Mouse (Mus musculus) MEL (cell line): ENCODE results near the gene T2. TPM values are rescaled to one million over a fixed set of nuclear protein-coding genes. Genes with fewer than 3 reads are reported as not detected.
"Not testable (repeated sequence)": the region's sequence is repeated elsewhere in the genome, so short reads cannot be mapped to it uniquely, and the experiment has no call there.

ENCODE experiments used
- DNase-seq: peaks from one replicate; pipeline ENCODE4 v3.0.0; 2011; ENCODE audit warnings: low read depth, low spot score
- H3K27ac ChIP-seq: 2 replicates; pipeline ENCODE4 v1.5.1; 2012; ENCODE audit warnings: low read depth, mild to moderate bottlenecking, control low read depth, low read length, moderate library complexity; ENCODE audit not compliant: control insufficient read depth
- H3K27me3 ChIP-seq, 2 experiments: fragments of 150-350 bp in 1 of 2; sonication (generic) in 1 of 2; 2 replicates each; pipeline ENCODE4 v1.6.1; 2012; ENCODE audit warnings: low read length in 2 of 2, mild to moderate bottlenecking in 2 of 2, improper control_type of control experiment in 1 of 2, moderate library complexity in 1 of 2; ENCODE audit not compliant: insufficient read depth in 2 of 2, control insufficient read depth in 1 of 2
- H3K36me3 ChIP-seq, 2 experiments: 2 replicates each; pipeline ENCODE4 v1.6.1; 2012 to 2014; ENCODE audit warnings: low read length in 2 of 2, improper control_type of control experiment in 1 of 2, inconsistent platforms in 1 of 2, mild to moderate bottlenecking in 1 of 2; ENCODE audit not compliant: insufficient read depth in 2 of 2, control insufficient read depth in 1 of 2
- H3K4me1 ChIP-seq, 2 experiments: fragments of 150-350 bp in 1 of 2; sonication (generic) in 1 of 2; 2 replicates each; pipeline ENCODE4 v1.6.1; 2012; ENCODE audit warnings: low read length in 2 of 2, improper control_type of control experiment in 1 of 2, mild to moderate bottlenecking in 1 of 2; ENCODE audit not compliant: insufficient read depth in 2 of 2, control insufficient read depth in 1 of 2
- H3K4me3 ChIP-seq, 2 experiments: fragments of 150-350 bp in 1 of 2; sonication (generic) in 1 of 2; 2 replicates each; pipeline ENCODE4 v1.5.1; 2012; ENCODE audit warnings: low read depth in 2 of 2, low read length in 2 of 2, mild to moderate bottlenecking in 2 of 2, moderate library complexity in 2 of 2, control low read depth in 1 of 2, improper control_type of control experiment in 1 of 2; ENCODE audit not compliant: control insufficient read depth in 1 of 2, insufficient read depth in 1 of 2
- H3K79me2 ChIP-seq: 2 replicates; pipeline ENCODE4 v1.6.1; 2012; ENCODE audit warnings: mild to moderate bottlenecking, low read length, moderate library complexity; ENCODE audit not compliant: control insufficient read depth, poor library complexity, insufficient read depth
- H3K9ac ChIP-seq: 2 replicates; pipeline ENCODE4 v1.6.1; 2012; ENCODE audit warnings: low read depth, mild to moderate bottlenecking, control low read depth, low read length, moderate library complexity; ENCODE audit not compliant: control insufficient read depth, poor library complexity, severe bottlenecking
- H3K9me3 ChIP-seq: fragments of 150-350 bp; sonication (generic); replicated peaks from 2 replicates; pipeline ENCODE4 v1.6.1; 2012; ENCODE audit warnings: mild to moderate bottlenecking, low read length, improper control_type of control experiment, moderate library complexity; ENCODE audit not compliant: insufficient read depth
- CHD1 ChIP-seq: IDR thresholded peaks from 2 replicates; pipeline ENCODE4 v1.6.1; 2012; ENCODE audit warnings: low read depth, mild to moderate bottlenecking, inconsistent platforms, low read length, improper control_type of control experiment
- CTCF ChIP-seq, 3 experiments: IDR thresholded peaks in 2 of 3; conservative IDR thresholded peaks in 1 of 3; 2 replicates each; pipeline ENCODE4 v1.5.1; 2011 to 2012; ENCODE audit warnings: low read length in 3 of 3, low read depth in 2 of 3, mild to moderate bottlenecking in 2 of 3, improper control_type of control experiment in 1 of 3, inconsistent platforms in 1 of 3, mixed read lengths in 1 of 3, moderate library complexity in 1 of 3; ENCODE audit not compliant: control insufficient read depth in 1 of 3, insufficient read depth in 1 of 3, poor library complexity in 1 of 3, severe bottlenecking in 1 of 3
- EP300 ChIP-seq, 2 experiments: IDR thresholded peaks; 2 replicates each; pipeline ENCODE4 v1.6.1; 2011; ENCODE audit warnings: improper control_type of control experiment in 2 of 2, low read length in 2 of 2, low read depth in 1 of 2, mild to moderate bottlenecking in 1 of 2
- MXI1 ChIP-seq: IDR thresholded peaks from 2 replicates; pipeline ENCODE4 v1.6.1; 2011; ENCODE audit warnings: mild to moderate bottlenecking, low read depth, low read length, improper control_type of control experiment
- MYC ChIP-seq: IDR thresholded peaks from 2 replicates; pipeline ENCODE4 v1.6.1; 2011; ENCODE audit warnings: low read depth, mild to moderate bottlenecking, low read length, improper control_type of control experiment, moderate library complexity
- NELFE ChIP-seq: IDR thresholded peaks from 2 replicates; pipeline ENCODE4 v1.6.1; 2011; ENCODE audit warnings: low read depth, low read length, improper control_type of control experiment
- POLR2A ChIP-seq, 2 experiments: IDR thresholded peaks; 2 replicates each; pipeline ENCODE4 v1.6.1; 2011 to 2012; ENCODE audit warnings: low read length in 2 of 2, mild to moderate bottlenecking in 2 of 2, control low read depth in 1 of 2, improper control_type of control experiment in 1 of 2, low read depth in 1 of 2, moderate library complexity in 1 of 2; ENCODE audit not compliant: control insufficient read depth in 1 of 2, insufficient read depth in 1 of 2, poor library complexity in 1 of 2
- RAD21 ChIP-seq: IDR thresholded peaks from 2 replicates; pipeline ENCODE4 v1.6.1; 2011; ENCODE audit warnings: mild to moderate bottlenecking, low read depth, low read length, improper control_type of control experiment
- RCOR1 ChIP-seq: IDR thresholded peaks from 2 replicates; pipeline ENCODE4 v1.6.1; 2012; ENCODE audit warnings: low read depth, mild to moderate bottlenecking, inconsistent platforms, low read length, improper control_type of control experiment
- SIN3A ChIP-seq: IDR thresholded peaks from 2 replicates; pipeline ENCODE4 v1.6.1; 2012; ENCODE audit warnings: low read length, improper control_type of control experiment, inconsistent platforms
- SMC3 ChIP-seq: IDR thresholded peaks from 2 replicates; pipeline ENCODE4 v1.6.1; 2011; ENCODE audit warnings: low read depth, low read length, improper control_type of control experiment
- TBP ChIP-seq: IDR thresholded peaks from 2 replicates; pipeline ENCODE4 v1.8.0; 2011; ENCODE audit warnings: low read depth, low read length, improper control_type of control experiment
- TCF12 ChIP-seq: IDR thresholded peaks from 2 replicates; pipeline ENCODE4 v1.6.1; 2014; ENCODE audit warnings: low read depth, mild to moderate bottlenecking, inconsistent platforms, low read length, improper control_type of control experiment, moderate library complexity
- UBTF ChIP-seq: IDR thresholded peaks from 2 replicates; pipeline ENCODE4 v1.6.1; 2012; ENCODE audit warnings: low read depth, mild to moderate bottlenecking, inconsistent platforms, low read length, improper control_type of control experiment, moderate library complexity, borderline replicate concordance; ENCODE audit not compliant: insufficient read depth
- USF1 ChIP-seq: IDR thresholded peaks from 2 replicates; pipeline ENCODE4 v1.6.1; 2014; ENCODE audit warnings: low read depth, mild to moderate bottlenecking, inconsistent platforms, low read length, improper control_type of control experiment, moderate library complexity
- ZNF384 ChIP-seq: IDR thresholded peaks from 2 replicates; pipeline ENCODE4 v1.6.1; 2012; ENCODE audit warnings: low read depth, mild to moderate bottlenecking, inconsistent platforms, low read length, improper control_type of control experiment
- polyA plus RNA-seq, 2 experiments: library from polyadenylated mRNA; stranded (reverse) in 1 of 2; unstranded in 1 of 2; fragments of >175 nt in 1 of 2; fragments of >200 nt in 1 of 2; gene quantifications; 2 replicates each; pipeline versions ENCODE4 v1.2.1 to v1.2.4; 2012; ENCODE audit warnings: low replicate concordance in 2 of 2, low read depth in 1 of 2; ENCODE audit not compliant: insufficient read length in 2 of 2, insufficient read depth in 1 of 2, missing spikeins in 1 of 2
- total RNA-seq: library from RNA; depleted of rRNA; stranded (reverse); fragments of 300-350 nt; gene quantifications from 2 replicates; pipeline ENCODE4 v1.2.3, GENCODE M21; 2012

T2 gene
- total and polyA plus RNA-seq, 3 experiments: 0.15 TPM; not detected in 2

- no peak for TF ChIP-seq SMC3
- no peak for TF ChIP-seq CHD1
- no peak for TF ChIP-seq SIN3A
Measured at GRCm38 (mm10) chr17:8406285-8406684, 50.5 kb downstream of the T2 start (continued).

- not testable (repeated sequence) for H3K79me2 ChIP-seq, H3K36me3 ChIP-seq, H3K27me3 ChIP-seq, DNase-seq, H3K9ac ChIP-seq, H3K9me3 ChIP-seq, H3K27ac ChIP-seq, H3K4me3 ChIP-seq, H3K4me1 ChIP-seq
- peak; percentile 73 for TF ChIP-seq TBP
Measured at GRCm38 (mm10) chr17:8408002-8408401, 52.2 kb downstream of the T2 start.

GRCm38 (mm10) chr17:8408589-8409295, 53.0 kb downstream of the T2 start:
- no peak overlapping the region for H3K27ac ChIP-seq
- H3K4me1 ChIP-seq: peaks cover 0 to 7% of the 10 kb centered on the region in 2 experiments; a peak in 1 of 4 replicates
- H3K27me3 ChIP-seq: no peaks in the 10 kb centered on the region
- H3K79me2 ChIP-seq: no peaks in the 10 kb centered on the region
- H3K9me3 ChIP-seq: no peaks in the 10 kb centered on the region
- H3K36me3 ChIP-seq: no peaks in the 10 kb centered on the region
- TF ChIP-seq RAD21 (no peak), CHD1 (no peak), MYC (no peak), MXI1 (no peak), SMC3 (no peak), USF1 (no peak), CTCF (IDR thresholded peaks at IDR 0.05 in 2 of 3, conservative IDR thresholded peaks at IDR 0.05 in 1 of 3; ENCODE audit: control insufficient read depth in 1 of 3, insufficient read depth in 1 of 3, low read depth in 2 of 3, low read length in 3 of 3, poor library complexity in 1 of 3, severe bottlenecking in 1 of 3) (no peak), POLR2A (IDR thresholded peaks at IDR 0.05; ENCODE audit: control insufficient read depth in 1 of 2, insufficient read depth in 1 of 2, low read depth in 1 of 2, low read length in 2 of 2, poor library complexity in 1 of 2) (no peak), EP300 (IDR thresholded peaks at IDR 0.05; ENCODE audit: low read depth in 1 of 2, low read length in 2 of 2) (no peak), NELFE (no peak), ZNF384 (no peak), RCOR1 (no peak), UBTF (no peak), SIN3A (no peak), TCF12 (no peak)
- H3K9ac ChIP-seq: no peak overlapping the region
- DNase-seq: no peak
- no peak overlapping the region for H3K4me3 ChIP-seq
